Mouse (Mus musculus) heart, postnatal 0 days (tissue): ENCODE results near the gene Gm20721.

Source experiments
- CTCF ChIP-seq: IDR thresholded peaks from 2 replicates; pipeline ENCODE4 v1.5.1; 2016; ENCODE audit warnings: antibody characterized with exemption, control low read depth, low read depth
- EP300 ChIP-seq: IDR thresholded peaks from 2 replicates; pipeline ENCODE4 v1.6.1; 2016; ENCODE audit warnings: antibody characterized with exemption, low read depth

DNA sequence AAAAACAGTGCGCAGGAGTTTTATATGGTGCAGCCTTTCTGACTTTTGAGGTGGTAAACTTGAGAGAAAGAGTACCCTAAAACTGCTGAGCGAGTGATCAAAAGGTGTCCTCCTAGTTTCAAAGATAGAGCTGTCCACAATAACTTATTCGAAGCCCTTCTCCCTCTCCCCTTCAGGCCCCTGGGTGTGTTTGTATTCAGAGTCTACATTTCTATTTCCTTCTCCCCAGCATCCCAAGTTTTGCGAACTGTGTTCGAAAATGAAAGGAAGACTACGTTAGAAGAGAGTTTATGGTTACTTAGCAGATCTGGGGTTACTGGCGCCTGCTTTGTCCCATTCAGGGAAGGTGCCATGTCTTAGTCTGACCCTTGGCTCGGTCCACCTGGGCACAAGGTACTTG is 20.0 kb downstream of the Gm20721 start:
- TF ChIP-seq CTCF (no peak), EP300 (no peak)
